ENCODE assay signal across 9 mouse cellular contexts in the genomic region with DNA sequence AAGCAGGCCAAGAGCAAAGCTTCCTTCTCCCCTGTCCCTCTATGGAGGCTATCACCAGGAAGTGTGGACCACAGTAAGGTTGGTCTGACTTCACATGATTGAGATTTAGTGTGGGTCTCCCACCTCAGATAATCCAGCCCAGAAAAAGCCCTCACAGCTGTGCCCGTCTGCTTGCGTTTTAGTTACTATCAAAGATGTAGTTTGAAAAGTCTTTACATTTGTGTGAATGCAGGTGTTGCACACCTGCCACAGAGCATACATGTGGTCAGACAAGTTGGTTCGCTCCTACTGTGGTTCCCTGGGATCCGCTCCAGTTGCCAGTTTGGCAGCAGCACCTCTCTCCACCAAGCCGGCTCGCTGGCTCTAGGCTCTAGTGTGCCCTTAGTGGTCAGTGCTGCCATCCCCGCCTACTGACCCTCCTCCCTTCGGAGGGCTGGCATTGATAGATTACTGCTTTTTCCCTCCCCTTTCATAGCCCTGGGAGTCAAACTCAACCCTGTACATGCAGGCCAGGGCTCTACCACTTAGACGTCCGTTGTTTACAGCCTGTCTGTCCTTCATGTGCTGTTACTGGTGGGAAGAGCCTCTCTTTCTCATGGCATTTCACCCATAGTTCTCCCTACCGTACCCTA. TPM values are rescaled to one million over a fixed set of nuclear protein-coding genes. Genes with fewer than 3 reads are reported as not detected.
DNase-seq lines count a peak whose midpoint lies in the region; ATAC-seq and TF ChIP-seq lines count a peak whose summit lies in the region.
"Had no signal": no experiment of that assay in that cellular context is flagged by ENCODE, and none has a peak within 500 bp of the region (broad histone marks: within the 10 kb centered on the region; RNA-seq: fewer than 3 reads in every experiment).

No protein-coding gene starts in this region.

- H3K27me3 ChIP-seq in midbrain, postnatal 0 days (ENCODE audit: insufficient read depth, low read length): no peaks in the 10 kb centered on the region
- H3K27me3 ChIP-seq in midbrain, embryonic 16.5 days (ENCODE audit: control insufficient read depth, insufficient read depth, low read depth, low read length): no peaks in the 10 kb centered on the region
- H3K27me3 ChIP-seq in heart, postnatal 0 days (ENCODE audit: control insufficient read depth, insufficient read depth, low read length): no peaks in the 10 kb centered on the region
- no peaks in the 10 kb centered on the region for H3K27me3 ChIP-seq in liver, embryonic 13.5 days
- H3K27me3 ChIP-seq in stomach, embryonic 16.5 days (ENCODE audit: control insufficient read depth, insufficient read depth, low read length): no peaks in the 10 kb centered on the region

- H3K4me2 ChIP-seq in midbrain, postnatal 0 days (ENCODE audit: low read depth, low read length, poor library complexity, severe bottlenecking): no peak overlapping the region
- H3K4me2 ChIP-seq in midbrain, embryonic 16.5 days (ENCODE audit: low read length): no peak overlapping the region
- no peak overlapping the region; the same call in 1 of the 2 replicates for H3K4me2 ChIP-seq in heart, postnatal 0 days (ENCODE audit: low read depth, low read length)
- H3K4me2 ChIP-seq in liver, embryonic 13.5 days: no peak overlapping the region
- H3K4me2 ChIP-seq in stomach, embryonic 16.5 days (ENCODE audit: low read depth, low read length): no peak overlapping the region

- ATAC-seq in midbrain, postnatal 0 days (ENCODE audit: low FRiP score): no peak
- no peak for ATAC-seq in midbrain, embryonic 16.5 days
- peak; percentile 21; the same call in 1 of the 2 replicates for ATAC-seq in heart, postnatal 0 days (ENCODE audit: insufficient read depth, low read depth)
- ATAC-seq in liver, embryonic 13.5 days (ENCODE audit: low read depth): peak; percentile 18; the same call in 1 of the 2 replicates
- peak; percentile 63; the same call in 1 of the 2 replicates for ATAC-seq in stomach, embryonic 16.5 days (ENCODE audit: insufficient read depth, low FRiP score)

- TF ChIP-seq CTCF in midbrain, postnatal 0 days (IDR thresholded peaks at IDR 0.05): no peak
- no peak for TF ChIP-seq CTCF in heart, postnatal 0 days (IDR thresholded peaks at IDR 0.05; ENCODE audit: low read depth)

- no peak overlapping the region for H3K27ac ChIP-seq in midbrain, postnatal 0 days (ENCODE audit: low read depth, low read length)
- no peak overlapping the region for H3K27ac ChIP-seq in midbrain, embryonic 16.5 days (ENCODE audit: low read length)
- peak overlapping the region; percentile 76 for H3K27ac ChIP-seq in heart, postnatal 0 days (ENCODE audit: low read depth)
- peak overlapping the region; percentile 25; the same call in 1 of the 2 replicates for H3K27ac ChIP-seq in liver, embryonic 13.5 days
- peak overlapping the region; percentile 39; the same call in 1 of the 2 replicates for H3K27ac ChIP-seq in stomach, embryonic 16.5 days (ENCODE audit: low read length)

- H3K9ac ChIP-seq in midbrain, postnatal 0 days (replicated peaks; ENCODE audit: low read length, poor library complexity, severe bottlenecking): no peak overlapping the region
- no peak overlapping the region for H3K9ac ChIP-seq in midbrain, embryonic 16.5 days (ENCODE audit: low read depth, low read length)
- H3K9ac ChIP-seq in heart, postnatal 0 days (replicated peaks; ENCODE audit: low read depth, low read length): no peak overlapping the region
- no peak overlapping the region for H3K9ac ChIP-seq in liver, embryonic 13.5 days
- H3K9ac ChIP-seq in stomach, embryonic 16.5 days (ENCODE audit: low read length): no peak overlapping the region

- no peak for TF ChIP-seq EP300 in heart, postnatal 0 days (IDR thresholded peaks at IDR 0.05; ENCODE audit: low read depth)

- H3K4me3 ChIP-seq in midbrain, postnatal 0 days (ENCODE audit: low read depth, low read length): no peak overlapping the region
- no peak overlapping the region for H3K4me3 ChIP-seq in midbrain, embryonic 16.5 days (ENCODE audit: low read depth, low read length)
- H3K4me3 ChIP-seq in heart, postnatal 0 days (ENCODE audit: low read depth, low read length): no peak overlapping the region
- no peak overlapping the region for H3K4me3 ChIP-seq in liver, embryonic 13.5 days (replicated peaks)
- H3K4me3 ChIP-seq in stomach, embryonic 16.5 days (replicated peaks; ENCODE audit: low read length): no peak overlapping the region
- H3K4me3 ChIP-seq: erythroblast, embryonic 14.5 days had no signal

- 75% methylated on average over 11 of the region's 11 CpGs for WGBS in midbrain, postnatal 0 days
- WGBS in midbrain, embryonic 16.5 days: 79% methylated on average over 11 of the region's 11 CpGs
- 44% methylated on average over 11 of the region's 11 CpGs for WGBS in heart, postnatal 0 days
- WGBS in liver, embryonic 13.5 days (ENCODE audit: insufficient replicate concordance): 57% methylated on average over 11 of the region's 11 CpGs
- WGBS in stomach, embryonic 16.5 days: 30% methylated on average over 11 of the region's 11 CpGs

- H3K4me1 ChIP-seq in midbrain, postnatal 0 days (ENCODE audit: insufficient read depth, low read length): no peaks in the 10 kb centered on the region
- no peaks in the 10 kb centered on the region for H3K4me1 ChIP-seq in midbrain, embryonic 16.5 days (ENCODE audit: control insufficient read depth, insufficient read depth, low read length)
- peaks cover 20% of the 10 kb centered on the region for H3K4me1 ChIP-seq in heart, postnatal 0 days (ENCODE audit: control insufficient read depth, insufficient read depth)
- peaks cover 32% of the 10 kb centered on the region for H3K4me1 ChIP-seq in liver, embryonic 13.5 days (replicated peaks)
- H3K4me1 ChIP-seq in stomach, embryonic 16.5 days (ENCODE audit: control insufficient read depth, insufficient read depth, low read length): peaks cover 14% of the 10 kb centered on the region

- H3K9me3 ChIP-seq in midbrain, postnatal 0 days (ENCODE audit: low read length): no peaks in the 10 kb centered on the region
- H3K9me3 ChIP-seq in midbrain, embryonic 16.5 days (replicated peaks; ENCODE audit: control insufficient read depth, low read length, poor library complexity, severe bottlenecking): no peaks in the 10 kb centered on the region
- H3K9me3 ChIP-seq in heart, postnatal 0 days (replicated peaks; ENCODE audit: control insufficient read depth, low read length): no peaks in the 10 kb centered on the region
- no peaks in the 10 kb centered on the region for H3K9me3 ChIP-seq in liver, embryonic 13.5 days (replicated peaks)
- no peaks in the 10 kb centered on the region for H3K9me3 ChIP-seq in stomach, embryonic 16.5 days (replicated peaks; ENCODE audit: control insufficient read depth, low read length)

- peaks cover 24% of the 10 kb centered on the region for H3K36me3 ChIP-seq in midbrain, postnatal 0 days (ENCODE audit: insufficient read depth, low read length)
- peaks cover 19% of the 10 kb centered on the region for H3K36me3 ChIP-seq in midbrain, embryonic 16.5 days (ENCODE audit: control insufficient read depth, insufficient read depth, low read length)
- H3K36me3 ChIP-seq in heart, postnatal 0 days (replicated peaks; ENCODE audit: control insufficient read depth, insufficient read depth, low read length): peaks cover 32% of the 10 kb centered on the region
- H3K36me3 ChIP-seq in liver, embryonic 13.5 days: peaks cover 67% of the 10 kb centered on the region
- no peaks in the 10 kb centered on the region; the same call in 1 of the 2 replicates for H3K36me3 ChIP-seq in stomach, embryonic 16.5 days (ENCODE audit: control insufficient read depth, insufficient read depth, low read length)

- peak; percentile 47 for DNase-seq in midbrain, postnatal 0 days (ENCODE audit: low spot score)
- DNase-seq in heart, postnatal 0 days (ENCODE audit: low spot score): no peak
- DNase-seq in liver, embryonic 13.5 days: no peak
- DNase-seq in layer of hippocampus, adult 9-11 months: no peak
- no peak for DNase-seq in urinary bladder, adult 18-20 months (ENCODE audit: low spot score in 2 of 2)
- no peak for DNase-seq in spleen, postnatal 10 days (ENCODE audit: low spot score in 2 of 2)

RNA-seq across cellular contexts. Expression of gene Helz, which starts 25.4 kb away (rescaled TPM):
- total RNA-seq in midbrain, postnatal 0 days (2014; rRNA removed): 15.9 and 20.4 TPM in 2 replicates
- polyA plus RNA-seq in midbrain, postnatal 0 days (2015; fragmentation: Nextera tagmentation; extraction: Ambion mirVana): 8.4 and 8.9 TPM in 2 replicates
- polyA plus RNA-seq in midbrain, embryonic 16.5 days (2015; fragmentation: Nextera tagmentation; extraction: Ambion mirVana): 16.6 and 18.3 TPM in 2 replicates
- total RNA-seq in heart, postnatal 0 days (2014; rRNA removed; ENCODE audit: low replicate concordance): 8.0 and 10.8 TPM in 2 replicates
- polyA plus RNA-seq in heart, postnatal 0 days (2015; fragmentation: Nextera tagmentation; extraction: Ambion mirVana): 7.3 and 8.1 TPM in 2 replicates
- polyA plus RNA-seq in liver, embryonic 13.5 days (2015; fragmentation: Nextera tagmentation; extraction: Ambion mirVana): 5.4 and 7.1 TPM in 2 replicates
- 15.3 and 16.1 TPM in 2 replicates for polyA plus RNA-seq in stomach, embryonic 16.5 days (2015; fragmentation: Nextera tagmentation; extraction: Ambion mirVana)

Comparison
In these comparisons a context has a peak if more than half of its experiments do, and no peak if none do; other contexts are left out.
1. ATAC-seq: peak in heart, postnatal 0 days (single experiment), liver, embryonic 13.5 days (single experiment) and stomach, embryonic 16.5 days (single experiment); none in midbrain, postnatal 0 days (single experiment) and midbrain, embryonic 16.5 days (single experiment).
2. H3K27ac ChIP-seq: peak in heart, postnatal 0 days (single experiment), liver, embryonic 13.5 days (single experiment) and stomach, embryonic 16.5 days (single experiment); none in midbrain, postnatal 0 days (single experiment) and midbrain, embryonic 16.5 days (single experiment).